Mouse (Mus musculus) ovary, adult 18-20 months (tissue): ENCODE data around the gene Nol7.

Source experiments
- DNase-seq: peaks from one replicate; pipeline ENCODE4 v3.0.0; 2022; ENCODE audit warnings: low spot score, mixed read lengths

Nol7 gene

DNA sequence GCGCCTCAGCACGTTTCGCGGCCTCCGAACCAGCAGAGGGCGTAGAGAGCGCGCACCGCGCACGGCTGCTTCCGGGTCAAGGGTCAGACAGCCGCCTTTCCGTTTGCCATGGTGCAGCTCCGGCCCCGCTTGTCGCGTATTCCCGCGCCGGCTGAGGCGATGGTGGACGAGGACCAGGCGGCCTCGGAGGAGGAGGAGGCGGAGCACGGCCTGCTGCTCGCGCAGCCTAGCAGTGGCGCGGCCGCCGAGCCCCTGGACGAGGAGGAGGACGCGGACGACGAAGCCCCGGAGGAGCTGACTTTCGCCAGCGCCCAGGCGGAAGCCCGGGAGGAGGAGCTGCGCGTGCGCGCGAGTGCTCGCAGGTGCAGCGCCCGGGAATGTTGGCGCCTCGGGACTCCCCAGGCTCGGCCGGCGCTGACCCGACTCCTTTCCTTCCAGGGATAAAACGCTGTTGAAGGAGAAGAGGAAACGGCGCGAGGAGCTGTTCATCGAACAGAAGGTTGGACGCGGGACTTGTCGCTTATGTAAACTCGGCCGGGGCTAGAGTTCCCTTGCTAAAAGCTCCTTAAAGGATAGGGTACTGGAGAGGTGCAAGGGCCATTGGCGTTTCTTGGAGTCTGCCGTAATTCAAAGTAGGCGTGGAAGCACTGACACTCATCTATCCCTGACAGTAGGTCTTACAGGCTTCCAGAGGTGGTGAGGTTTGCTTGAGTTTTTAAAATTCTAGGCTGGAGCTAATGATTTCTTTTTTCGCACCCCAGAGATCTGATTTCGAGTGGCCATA lies at the start of gene Nol7:
Gene Nol7 (plus strand): TSS at position 94 of the 784 bp plus-strand sequence.
- DNase-seq: peak; percentile 83

DNA sequence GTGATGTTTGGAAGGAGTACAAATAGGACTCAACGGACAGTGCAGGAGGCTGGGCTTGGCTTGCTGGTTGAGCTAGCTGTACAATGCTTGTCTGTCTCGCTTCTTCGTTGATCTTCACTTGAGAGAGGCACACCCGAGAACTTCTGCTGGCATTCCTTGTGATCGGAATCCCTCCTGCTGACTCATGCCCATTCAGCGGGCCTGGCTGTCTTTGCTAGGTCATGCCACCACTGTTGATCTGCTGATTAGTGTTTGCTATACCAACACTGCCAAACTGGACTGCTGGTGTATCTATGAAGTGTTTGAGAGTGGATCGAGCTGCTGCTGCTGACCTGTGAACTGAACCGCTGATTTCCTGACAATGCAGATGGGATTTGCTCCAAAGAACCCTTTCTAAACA lies 48.8 kb upstream of the Nol7 start:
- DNase-seq: peak; percentile 15

DNA sequence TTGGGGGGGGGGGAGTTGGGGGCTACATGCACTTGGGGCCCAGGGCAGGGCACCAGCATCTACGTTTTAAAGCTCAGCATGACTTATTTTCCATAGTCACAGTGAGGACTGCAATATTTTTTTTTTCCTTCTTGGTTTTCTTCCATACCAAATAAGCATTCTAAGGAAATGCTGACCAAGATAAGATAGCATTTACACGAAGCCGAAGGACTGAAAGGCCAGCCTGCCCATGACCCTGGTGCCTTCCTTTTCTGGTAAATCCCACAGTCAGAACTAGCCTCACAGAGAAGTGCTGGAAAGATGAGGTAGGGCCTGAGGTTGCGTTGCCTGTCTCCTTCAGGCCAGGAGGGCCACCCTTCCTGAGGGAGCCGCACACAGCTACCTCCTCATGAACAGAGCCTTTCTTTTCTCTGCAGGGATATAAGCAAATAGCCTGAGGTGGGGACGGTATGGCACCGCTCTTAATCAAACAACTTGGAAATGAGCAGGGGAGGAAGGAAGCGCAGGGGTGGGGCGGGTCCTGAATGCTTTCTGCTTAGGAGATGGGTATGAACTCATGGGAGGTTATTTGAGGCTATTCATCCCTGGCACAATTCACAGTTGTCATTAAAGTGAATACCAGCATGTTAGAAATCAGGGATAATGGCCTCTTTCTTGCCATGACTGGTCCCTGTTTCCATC lies 47.6 kb upstream of the Nol7 start:
- DNase-seq: peak; percentile 24

DNA sequence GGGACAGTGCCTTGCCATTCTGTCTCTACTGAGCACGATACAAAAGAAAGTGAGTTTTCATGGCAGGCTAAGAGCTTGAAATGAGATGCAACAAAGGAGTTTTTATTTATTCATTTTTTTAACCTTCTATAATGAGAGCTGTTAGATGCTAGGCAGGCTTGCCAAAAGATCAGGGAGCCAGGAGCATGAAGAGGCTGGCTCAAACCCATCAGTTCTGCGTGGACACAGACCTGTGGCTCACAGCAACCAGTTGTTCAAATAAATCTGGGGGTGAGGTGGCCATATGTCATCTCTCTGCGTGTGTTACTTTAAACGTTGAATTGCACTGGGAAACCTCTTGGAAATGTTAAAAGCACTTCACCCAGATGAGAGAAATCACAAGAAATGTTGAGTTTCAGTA lies 44.8 kb upstream of the Nol7 start:
- DNase-seq: no peak

DNA sequence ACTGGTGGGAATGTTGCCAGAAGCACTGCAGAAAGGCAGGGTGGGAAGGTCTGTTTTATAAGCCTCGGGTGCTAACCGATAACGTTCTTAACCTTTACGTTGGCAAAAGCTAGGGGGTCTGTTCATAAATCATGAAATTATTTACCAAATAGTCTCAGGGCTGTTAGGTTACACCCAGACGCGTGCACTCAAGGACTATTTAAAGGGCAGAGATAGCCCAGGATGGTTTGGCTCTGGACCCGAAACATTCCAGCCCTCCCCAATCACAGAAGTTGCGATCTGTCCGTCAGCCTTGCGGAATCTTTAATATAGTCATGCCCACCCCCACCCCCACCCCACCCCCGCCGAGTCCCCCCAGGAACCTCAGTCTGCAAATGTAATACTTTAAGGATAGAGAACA lies 43.8 kb upstream of the Nol7 start:
- no peak for DNase-seq

DNA sequence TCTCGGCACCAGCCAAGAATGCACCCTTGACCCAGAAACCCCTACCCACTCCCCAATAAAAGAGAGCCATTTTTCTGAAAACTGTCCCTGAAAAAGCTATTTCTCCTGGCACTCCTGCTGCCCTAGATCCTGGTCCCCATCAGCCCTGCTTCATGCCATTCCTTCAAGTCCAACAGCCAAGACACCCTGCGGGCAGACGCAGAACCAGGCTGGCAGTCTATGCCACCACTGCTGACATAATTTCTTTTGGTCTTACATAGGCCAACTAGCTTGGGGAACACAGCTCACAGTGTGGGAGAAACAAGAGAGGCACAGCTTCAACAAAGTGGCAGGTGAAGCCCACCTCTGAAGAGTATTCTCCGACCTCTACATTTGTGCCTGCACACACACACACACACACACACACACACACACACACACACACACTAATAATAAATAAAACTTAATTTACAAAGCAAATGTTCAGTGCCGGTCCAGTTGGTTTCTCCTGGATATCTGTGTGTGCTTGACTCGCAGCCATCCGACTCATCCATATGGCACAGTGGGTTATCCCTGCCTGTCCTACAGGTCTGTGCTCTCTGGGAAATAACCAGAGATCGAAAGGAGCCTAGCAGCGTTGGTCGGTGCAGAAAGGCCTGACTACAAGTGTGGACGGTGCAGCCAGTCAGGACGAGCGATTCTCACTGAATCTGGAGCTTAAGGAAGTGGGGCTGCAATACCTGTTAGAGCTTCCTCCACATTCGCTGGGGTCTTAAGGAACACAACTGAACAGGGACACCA lies 41.7 kb upstream of the Nol7 start:
- no peak for DNase-seq

DNA sequence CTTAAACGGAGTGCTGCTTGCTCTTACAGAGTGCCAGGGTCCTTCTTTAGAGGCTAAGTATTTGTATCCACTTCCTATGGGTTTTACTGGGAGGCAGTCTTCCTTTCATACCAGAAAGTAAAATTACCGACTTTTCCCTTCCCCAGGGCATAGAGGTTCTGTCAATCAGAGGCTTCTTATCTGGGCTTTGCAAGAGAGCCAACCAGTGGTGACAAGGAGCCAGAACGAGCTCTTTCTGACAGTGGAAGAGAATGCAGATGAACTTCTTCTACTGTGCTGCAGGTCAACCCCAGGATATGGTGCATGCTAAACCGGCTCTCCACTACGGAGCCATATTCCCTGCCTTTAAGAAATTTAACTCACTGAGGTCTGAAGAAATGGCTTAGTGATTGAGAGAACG lies 37.7 kb upstream of the Nol7 start:
- DNase-seq: no peak

DNA sequence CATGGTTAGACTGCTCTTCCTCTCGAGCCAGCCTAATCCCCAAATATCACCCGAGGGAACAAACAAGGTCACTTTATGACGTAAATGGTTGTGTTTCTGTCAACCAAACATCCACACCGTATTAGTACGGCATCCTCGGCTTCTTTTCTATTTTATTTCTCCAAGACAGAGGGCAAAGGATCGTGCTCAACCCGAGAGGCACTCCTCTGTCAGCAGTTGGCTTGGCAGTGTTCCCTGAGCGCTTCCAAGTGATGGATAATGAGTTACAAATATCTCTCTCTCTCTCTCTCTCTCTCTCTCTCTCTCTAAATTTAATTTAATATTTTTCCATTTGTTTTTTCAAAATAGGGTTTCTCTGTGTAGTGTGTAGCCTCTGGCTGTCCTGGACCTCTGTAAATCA lies 35.8 kb upstream of the Nol7 start:
- DNase-seq: no peak

DNA sequence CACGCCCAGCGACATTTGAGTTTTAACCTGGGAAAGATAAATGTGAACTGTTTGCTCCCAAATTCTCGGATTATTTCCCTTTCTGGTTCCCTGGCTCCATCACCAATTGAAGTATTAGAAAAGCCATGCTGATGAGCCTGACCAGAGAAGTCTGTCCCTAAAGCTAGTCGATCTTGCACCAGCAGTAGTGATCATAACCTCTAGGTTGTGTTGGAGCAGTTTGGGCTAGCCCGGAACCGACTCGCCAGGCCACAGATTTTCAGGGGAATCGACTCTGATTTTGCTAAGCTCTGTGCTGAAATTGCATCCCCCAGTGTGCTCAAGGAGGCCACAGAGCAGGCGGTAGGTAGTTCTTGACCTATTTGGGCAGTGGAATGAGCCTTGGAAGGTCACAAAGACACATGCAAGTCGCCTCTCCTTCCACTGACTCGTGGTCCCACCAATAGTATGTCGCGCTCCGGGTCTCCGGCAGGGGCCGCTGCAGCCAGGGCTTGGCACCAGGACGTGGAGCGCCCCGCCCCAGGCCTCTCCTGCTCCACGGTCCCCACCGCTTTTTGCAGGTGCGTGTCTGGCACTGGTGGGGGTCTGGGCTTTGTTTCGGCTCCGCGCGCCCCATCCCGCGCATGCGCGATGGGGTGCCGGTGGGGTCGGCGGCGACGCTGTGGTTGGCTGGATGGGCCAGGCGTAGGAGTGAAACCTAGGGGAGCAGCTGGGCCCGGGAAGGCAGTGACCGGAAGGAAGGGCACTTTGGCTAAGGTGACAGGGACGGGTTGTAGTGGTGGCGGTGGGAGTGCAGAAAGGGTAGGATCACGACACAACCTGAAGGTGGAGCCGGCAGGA lies 33.0 kb upstream of the Nol7 start, which contains the start of gene Sirt5:
Gene Sirt5 (plus strand): TSS at position 512 of the 840 bp plus-strand sequence.
- peak; percentile 77 for DNase-seq

DNA sequence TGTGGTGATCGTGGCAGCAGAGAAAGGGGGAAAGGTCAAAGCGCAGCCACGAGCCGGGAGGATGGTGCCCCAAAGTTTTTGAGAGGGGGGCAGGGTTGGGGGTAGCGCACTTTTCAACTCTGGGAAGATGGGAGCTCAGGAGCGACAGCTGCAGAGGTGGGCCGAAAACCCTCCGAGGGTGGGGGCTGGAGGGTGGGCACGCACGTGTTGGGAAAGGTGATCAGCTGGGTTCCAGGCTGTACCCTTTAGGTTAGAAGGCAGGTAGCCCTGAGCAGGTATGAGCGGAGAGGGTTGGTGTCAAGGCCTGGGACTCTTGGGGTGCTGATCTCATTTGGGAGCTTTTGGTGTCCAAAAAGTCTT lies 32.4 kb upstream of the Nol7 start:
- DNase-seq: no peak

DNA sequence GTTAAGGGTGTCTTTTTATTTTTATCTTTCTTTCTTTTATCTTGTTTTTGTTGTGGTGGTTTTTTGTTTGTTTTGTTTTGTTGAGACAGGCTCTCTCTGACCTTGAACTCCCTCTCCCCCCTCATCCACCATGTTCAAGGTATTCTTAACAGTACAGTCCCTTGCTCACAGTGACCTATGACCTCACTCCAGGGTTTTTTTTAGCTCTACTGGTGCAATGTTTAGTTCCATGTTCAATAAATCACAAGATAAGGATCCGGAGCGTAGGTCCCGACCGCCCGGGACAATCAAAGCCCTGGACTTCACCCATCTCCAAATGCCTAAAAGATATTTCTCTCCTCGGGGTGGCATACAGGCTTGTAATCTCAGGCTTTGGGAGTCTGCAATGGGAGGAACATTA lies 28.1 kb upstream of the Nol7 start:
- DNase-seq: no peak

DNA sequence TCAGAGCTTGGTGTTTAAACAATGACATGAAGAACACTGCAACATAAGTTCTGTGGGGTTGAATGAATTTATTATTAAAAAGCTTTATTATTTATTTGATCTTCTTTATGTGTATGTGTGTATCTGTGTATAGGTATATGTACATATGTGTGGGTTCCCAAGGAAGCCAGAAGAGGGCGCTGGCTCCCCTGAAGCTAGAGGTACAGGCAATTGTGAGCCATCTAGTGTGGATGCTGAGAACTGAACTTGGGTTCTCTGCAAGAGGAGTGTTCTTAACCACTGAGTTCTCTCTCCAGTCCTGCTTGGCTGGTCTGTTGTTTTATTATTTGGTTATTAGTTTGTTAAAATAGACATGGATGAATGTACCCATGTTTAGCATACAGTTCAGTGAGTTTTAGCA lies 25.3 kb upstream of the Nol7 start:
- no peak for DNase-seq

DNA sequence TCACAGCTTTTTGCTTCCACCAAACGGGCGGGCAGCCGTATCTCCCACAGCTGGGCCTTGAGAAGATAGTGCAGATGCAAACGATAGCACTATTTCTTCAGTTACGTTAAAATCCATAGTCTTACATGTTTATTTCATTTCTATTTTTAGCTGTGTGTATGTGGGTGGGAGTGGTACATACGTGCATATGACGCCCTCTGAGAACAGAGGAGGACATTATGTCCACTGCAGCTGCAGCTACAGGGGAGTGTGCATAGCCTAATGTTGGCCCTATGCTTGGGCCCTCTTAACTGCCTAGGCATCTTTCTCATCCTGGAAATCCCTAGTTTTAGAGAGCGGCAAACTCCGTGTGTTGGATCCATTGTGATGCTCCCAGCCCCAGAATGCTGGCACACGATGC lies 24.0 kb upstream of the Nol7 start:
- DNase-seq: no peak

DNA sequence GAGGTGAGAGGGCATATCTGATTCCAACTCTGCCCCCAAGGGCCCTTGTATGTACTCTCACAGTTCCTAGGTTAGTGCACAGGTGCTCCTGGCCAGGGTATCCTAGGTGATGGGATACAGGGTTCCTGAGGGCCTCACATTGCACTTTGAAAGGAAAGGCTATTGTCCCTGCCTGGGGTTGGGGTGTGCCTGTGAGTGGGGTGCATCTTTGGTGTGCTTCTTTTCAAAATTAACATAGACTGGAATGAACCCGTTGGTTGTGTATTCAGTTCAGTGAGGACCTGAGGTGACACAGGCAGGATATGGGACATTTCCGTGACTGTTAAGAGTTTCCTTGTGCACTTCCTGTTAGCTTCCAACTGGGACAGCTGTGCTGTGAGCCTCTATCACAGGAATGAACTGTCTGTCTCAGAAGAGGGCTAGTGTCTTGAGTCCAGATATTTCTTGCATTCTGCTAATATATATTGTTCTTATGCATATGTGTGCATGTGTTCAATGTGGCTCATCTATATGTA lies 23.2 kb upstream of the Nol7 start:
- no peak for DNase-seq

DNA sequence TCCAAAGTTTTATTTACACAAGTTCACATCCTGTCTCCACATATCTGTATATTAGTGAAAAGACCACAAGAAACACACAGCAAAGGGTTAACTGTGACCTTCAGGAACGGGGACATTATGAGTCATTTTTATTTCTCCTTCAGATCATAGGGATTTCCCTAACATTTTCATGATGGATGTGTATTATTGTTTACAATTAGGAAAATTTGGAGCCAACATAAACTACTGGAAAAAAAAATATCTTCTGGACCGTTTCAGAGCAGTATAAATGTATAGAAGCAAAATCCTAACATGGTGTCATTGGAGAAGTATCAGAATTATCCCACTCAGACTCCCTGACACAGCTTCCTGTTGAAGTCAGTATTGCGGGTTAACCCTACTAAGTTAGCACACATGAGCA lies 18.2 kb upstream of the Nol7 start:
- no peak for DNase-seq

DNA sequence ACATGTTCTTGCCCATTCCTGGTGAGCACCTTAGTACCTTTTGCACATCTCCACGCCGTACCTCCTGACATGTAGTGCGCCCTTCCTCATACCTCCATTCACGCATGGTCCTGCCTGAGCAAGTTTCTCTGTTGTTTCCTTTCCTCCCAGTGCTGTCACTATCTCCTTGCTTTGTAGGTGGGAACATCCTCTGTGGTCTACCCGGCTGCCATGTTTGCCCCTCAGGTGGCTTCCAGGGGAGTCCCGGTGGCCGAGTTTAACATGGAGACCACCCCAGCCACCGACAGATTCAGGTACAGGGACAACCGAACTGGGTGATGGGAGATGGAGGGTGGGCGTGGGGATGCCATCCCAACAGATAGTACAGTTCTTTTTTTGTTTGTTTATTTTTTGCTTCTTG lies 12.9 kb upstream of the Nol7 start:
- no peak for DNase-seq

DNA sequence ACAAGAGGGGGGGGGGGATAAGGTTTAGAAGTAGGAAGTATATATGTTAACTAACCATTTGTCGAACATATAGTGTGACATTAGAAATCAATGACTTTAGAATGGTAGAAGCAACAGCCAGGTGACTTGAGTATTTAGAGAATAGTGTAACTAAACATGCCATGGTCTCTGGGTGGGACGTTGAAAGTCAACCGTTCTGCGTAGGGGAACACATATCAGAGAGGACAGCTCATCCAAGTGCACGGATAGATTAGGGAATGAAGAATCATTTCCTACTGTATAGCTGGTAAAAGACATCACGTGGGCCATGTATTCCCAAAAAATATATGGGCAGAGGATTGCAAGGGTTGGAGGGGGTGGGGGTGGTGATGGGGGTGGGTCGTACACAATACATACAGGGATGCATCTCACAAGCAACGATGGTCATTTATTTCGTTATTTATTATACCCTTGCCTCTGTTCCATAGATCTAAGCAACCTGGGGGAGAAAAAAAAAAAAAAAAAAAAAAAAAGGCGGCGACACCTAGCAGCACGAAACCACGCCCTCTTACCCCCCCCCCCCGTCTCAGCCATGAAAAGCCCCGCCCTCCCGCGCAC lies 392 bp upstream of the Nol7 start:
- DNase-seq: no peak

DNA sequence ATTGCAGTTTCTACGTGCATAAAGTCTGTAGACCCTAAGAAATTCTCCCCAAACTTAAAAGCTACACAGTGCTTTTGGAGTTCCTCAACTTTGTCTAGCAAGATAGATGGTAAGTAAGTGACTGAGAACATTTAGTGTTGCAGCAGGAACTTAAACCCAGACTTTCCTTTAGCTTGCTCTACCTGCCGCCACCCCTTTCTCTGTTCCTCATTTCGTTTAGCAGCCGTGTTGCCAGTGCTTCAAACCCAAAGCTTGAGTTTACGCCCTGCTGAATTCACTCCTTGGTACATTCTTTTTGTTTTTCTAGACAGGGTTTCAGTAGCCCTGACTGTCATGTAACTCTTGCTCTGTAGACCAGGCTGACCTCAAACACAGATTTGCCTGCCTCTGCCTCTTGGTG lies 1.4 kb downstream of the Nol7 start:
- no peak for DNase-seq

DNA sequence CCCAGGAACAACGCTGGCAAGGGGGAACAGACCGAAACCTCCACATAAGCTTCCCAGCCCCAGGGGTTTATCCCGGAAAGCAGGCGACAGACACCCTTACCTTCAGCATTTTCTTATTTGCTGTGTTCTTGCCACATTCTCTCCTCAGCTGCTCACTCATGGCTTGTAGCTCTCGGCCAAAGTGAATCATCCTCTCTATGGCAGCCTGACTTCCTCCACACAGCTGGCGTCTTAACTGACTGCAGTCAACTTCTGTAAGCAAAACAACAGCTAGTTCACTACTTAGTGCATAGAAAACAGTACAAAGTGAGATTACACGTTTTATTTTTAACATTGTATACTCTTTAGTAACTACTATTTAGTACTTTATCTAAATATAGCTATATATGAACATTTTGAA lies 14.1 kb downstream of the Nol7 start:
- no peak for DNase-seq

DNA sequence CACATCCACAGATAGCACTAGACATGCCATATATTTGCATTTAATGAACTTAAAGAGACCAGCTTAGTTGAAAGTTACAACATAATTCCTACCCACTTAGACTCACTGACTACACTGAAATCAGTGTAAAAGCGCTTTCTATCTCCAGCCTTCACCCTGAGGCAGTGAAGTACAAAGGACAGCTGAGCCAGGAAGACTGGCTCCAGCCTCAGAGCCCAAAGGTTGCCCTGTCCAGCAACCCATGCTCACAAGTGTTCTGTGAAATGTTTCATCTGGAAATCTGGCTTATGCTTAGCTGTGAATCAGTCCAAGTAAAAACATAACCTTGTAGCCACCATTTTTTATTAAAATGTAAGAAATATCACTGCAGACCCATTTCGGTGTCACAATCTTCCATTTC lies 15.4 kb downstream of the Nol7 start:
- DNase-seq: no peak

DNA sequence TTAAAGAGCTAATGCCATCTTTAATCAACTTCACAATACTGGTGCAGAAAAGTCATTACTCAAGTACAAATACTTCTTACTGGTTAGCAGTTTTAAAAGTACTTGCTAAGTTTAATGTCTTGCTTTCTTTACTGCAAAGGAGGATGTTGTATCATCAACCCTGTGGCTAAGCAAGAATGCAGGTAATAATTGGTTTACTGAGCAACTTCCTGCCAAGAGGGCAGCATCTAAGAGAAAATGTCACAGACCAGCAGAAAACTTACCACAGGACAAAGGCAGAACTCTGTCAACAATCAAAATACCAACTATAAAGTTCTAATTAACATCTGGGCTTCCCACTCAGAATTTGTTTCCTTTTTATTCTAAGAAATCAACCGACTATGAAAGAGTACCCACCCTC lies 17.1 kb downstream of the Nol7 start:
- DNase-seq: no peak

DNA sequence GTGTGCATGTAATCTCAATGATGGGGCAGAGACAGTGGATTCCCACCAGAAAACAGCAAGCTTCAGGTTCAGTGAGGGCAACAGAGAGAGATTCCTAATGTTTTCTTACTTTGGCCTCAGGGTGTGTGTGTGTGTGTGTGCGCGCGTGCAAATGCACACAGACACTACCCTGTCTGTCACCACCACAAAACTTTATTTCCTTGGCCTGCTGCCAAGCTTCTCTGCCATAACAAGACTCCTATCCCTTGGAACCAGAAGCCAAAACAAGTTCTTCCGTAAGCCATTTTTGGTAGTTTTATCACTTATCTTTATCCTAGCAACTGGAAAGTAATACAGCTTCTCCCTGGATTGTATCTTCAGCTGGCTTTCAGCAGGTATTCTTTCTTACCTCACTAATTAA lies 30.2 kb downstream of the Nol7 start:
- DNase-seq: no peak
